Mouse (Mus musculus): ENCODE measurements at regions not wholly inside any gene's neighbourhood (a gene's known extent, or its start where the extent isn't known, plus 50 kb on each side); places are given as distances from the start of the nearest gene placed in this dataset.

GRCm38 (mm10) chr3:149370517-149371227, 380.3 kb upstream of the Adgrl2 start:
- Histone ChIP-seq H3K4me2 (no peak overlapping the region), H3K27ac (no peak overlapping the region), H3K9ac (no peak overlapping the region), H3K4me3 (replicated peaks) (no peak overlapping the region), H3K9me3 (replicated peaks) (no peaks in the 10 kb centered on the region), H3K36me3 (no peaks in the 10 kb centered on the region), H3K27me3 (no peaks in the 10 kb centered on the region), H3K4me1 (peaks cover 3% of the 10 kb centered on the region; the same call in 1 of the 2 replicates)
- ATAC-seq (replicated peaks; ENCODE audit: low FRiP score), result no peak
- WGBS, result 85% methylated on average over 6 of the region's 6 CpGs

- Histone ChIP-seq H3K4me3 (replicated peaks) (no peak overlapping the region), H3K9me3 (replicated peaks) (no peaks in the 10 kb centered on the region), H3K27ac (no peak overlapping the region), H3K36me3 (no peaks in the 10 kb centered on the region), H3K4me1 (peaks cover 3% of the 10 kb centered on the region; the same call in 1 of the 2 replicates), H3K4me2 (no peak overlapping the region), H3K27me3 (no peaks in the 10 kb centered on the region), H3K9ac (no peak overlapping the region)
- 45% methylated on average over 3 of the region's 3 CpGs for WGBS
- ATAC-seq (replicated peaks; ENCODE audit: low FRiP score), result peak; percentile 76
Measured at GRCm38 (mm10) chr3:149367888-149368287, 377.5 kb upstream of the Adgrl2 start.

DNA sequence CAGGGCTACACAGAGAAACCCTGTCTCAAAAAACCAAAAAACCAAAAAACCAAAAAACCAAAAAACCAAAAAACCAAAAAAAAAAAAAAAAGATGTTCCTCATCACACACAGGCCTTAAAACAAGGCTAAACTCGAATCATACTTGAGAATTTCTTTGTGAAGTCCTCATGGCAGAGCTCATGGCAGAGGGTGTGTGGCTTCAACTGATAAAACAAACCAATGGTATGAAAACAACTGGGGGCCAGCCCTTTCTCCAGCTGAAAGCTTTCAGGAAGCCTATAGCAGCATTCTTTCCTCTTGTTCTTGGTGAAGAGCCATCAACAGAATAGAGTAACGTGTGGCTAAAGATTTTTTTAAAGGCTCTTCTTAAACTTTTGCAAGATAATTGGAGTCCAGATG, 369.8 kb upstream of the Adgrl2 start:
- Histone ChIP-seq H3K36me3 (no peaks in the 10 kb centered on the region), H3K27me3 (no peaks in the 10 kb centered on the region), H3K4me1 (peaks cover 16% of the 10 kb centered on the region), H3K9me3 (replicated peaks) (no peaks in the 10 kb centered on the region), H3K27ac (no peak overlapping the region), H3K4me3 (replicated peaks) (no peak overlapping the region), H3K4me2 (no peak overlapping the region), H3K9ac (no peak overlapping the region)
- ATAC-seq (replicated peaks; ENCODE audit: low FRiP score), result no peak
- 68% methylated on average over 2 of the region's 2 CpGs for WGBS

DNA sequence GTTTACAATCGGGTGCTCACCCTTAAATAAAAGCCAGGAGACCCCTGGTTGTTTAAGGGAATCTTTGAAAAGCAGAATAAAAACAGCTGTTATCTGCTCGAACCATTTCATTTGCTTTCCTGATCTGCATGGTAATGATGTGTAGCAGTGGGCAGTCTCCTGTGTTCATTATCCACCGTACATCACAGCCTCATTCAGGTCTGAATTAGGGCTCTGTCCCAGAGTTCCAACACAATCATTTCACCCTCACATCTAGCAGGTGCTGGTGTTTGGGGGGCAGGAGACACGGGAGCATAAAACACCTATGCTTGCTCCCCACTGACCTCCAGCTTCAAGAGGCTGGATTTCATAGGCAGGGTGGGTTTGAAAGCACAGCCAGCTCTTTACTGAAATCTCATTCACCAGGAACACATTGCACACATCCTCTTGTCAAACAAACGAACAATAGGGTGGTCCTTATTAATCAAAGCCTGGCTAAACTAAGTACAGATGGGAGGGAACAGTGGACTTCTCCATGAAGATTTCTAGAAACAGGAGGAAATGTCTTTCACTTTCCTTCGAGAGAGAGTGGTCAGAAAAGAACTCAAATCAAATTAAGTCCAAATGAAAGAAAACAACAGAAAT, 368.3 kb upstream of the Adgrl2 start:
- 28% methylated on average over 6 of the region's 6 CpGs for WGBS
- Histone ChIP-seq H3K4me2 (peak overlapping the region; percentile 23; the same call in 1 of the 2 replicates), H3K27me3 (no peaks in the 10 kb centered on the region), H3K4me3 (replicated peaks) (no peak overlapping the region), H3K27ac (peak overlapping the region; percentile 18; the same call in 1 of the 2 replicates), H3K36me3 (no peaks in the 10 kb centered on the region), H3K9me3 (replicated peaks) (no peaks in the 10 kb centered on the region), H3K4me1 (peaks cover 16% of the 10 kb centered on the region), H3K9ac (no peak overlapping the region)
- no peak for ATAC-seq (replicated peaks; ENCODE audit: low FRiP score)

DNA sequence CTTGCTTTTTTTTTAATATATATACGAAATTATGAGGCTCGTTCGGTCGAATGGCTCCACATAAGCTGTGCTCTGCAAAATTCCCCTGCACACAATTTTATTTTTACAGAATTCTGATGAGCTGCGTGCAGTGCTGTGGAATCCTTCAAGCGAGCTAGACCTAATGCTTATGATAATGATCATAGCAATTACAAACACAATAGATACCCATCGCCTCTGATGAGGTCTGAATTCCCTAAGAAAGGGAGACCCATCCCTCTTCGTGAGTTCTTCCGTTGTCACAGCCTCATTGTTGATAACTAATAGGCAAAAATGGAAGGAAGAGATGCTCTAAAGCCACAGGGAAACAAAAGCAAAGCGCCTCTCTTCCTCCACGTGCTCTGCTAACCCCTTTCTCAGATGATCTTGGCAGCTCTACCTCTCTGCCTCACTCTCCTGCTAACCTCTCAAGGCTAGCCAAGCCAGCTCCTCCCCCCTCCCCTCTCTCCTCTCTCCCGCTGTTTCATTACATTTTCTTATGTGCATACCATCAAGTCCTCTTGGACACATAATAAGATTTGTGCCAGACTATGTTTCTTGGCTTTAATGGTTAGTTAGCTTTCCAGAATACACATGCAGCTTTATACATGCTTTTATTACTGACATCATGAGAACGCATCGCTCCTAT, 367.7 kb upstream of the Adgrl2 start:
- Histone ChIP-seq H3K27ac (0 out of 2 replicates have a peak overlapping the region, but pooled peaks have one; percentile 18), H3K36me3 (no peaks in the 10 kb centered on the region), H3K9ac (no peak overlapping the region), H3K27me3 (no peaks in the 10 kb centered on the region), H3K9me3 (replicated peaks) (no peaks in the 10 kb centered on the region), H3K4me3 (replicated peaks) (no peak overlapping the region), H3K4me1 (peaks cover 16% of the 10 kb centered on the region), H3K4me2 (peak overlapping the region; percentile 23; the same call in 1 of the 2 replicates)
- WGBS, result 48% methylated on average over 14 of the region's 14 CpGs
- no peak for ATAC-seq (replicated peaks; ENCODE audit: low FRiP score)

- no peak overlapping the region for H3K4me3 ChIP-seq (replicated peaks)
- no peaks in the 10 kb centered on the region for H3K27me3 ChIP-seq
- H3K9me3 ChIP-seq (replicated peaks), result no peaks in the 10 kb centered on the region
- peaks cover 16% of the 10 kb centered on the region for H3K4me1 ChIP-seq
- no peak for ATAC-seq (replicated peaks; ENCODE audit: low FRiP score)
- WGBS, result 55% methylated on average over 2 of the region's 2 CpGs
- H3K27ac ChIP-seq, result no peak overlapping the region
- no peaks in the 10 kb centered on the region for H3K36me3 ChIP-seq
- H3K4me2 ChIP-seq, result no peak overlapping the region
- no peak overlapping the region for H3K9ac ChIP-seq
Measured at GRCm38 (mm10) chr3:149357121-149357520, 366.8 kb upstream of the Adgrl2 start.

DNA sequence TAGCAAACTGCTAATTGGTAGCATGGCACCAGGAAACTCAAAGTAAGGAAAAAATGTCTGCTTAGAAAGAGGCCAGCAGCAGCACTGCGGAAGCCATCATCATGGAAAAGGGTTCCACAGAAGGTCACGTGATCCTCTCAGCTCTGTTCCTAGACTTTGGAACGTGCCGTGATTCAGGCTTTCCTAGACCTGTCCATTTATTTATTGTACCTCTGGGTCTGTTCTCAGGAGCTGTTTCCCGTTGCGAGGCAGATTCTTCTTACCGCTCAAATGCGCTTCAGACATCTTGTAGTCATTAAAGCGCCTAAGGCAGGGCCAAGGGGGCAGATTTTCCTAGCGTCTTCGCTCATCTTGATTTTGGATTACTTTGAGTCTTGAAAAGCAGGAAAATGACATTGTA, 365.0 kb upstream of the Adgrl2 start:
- H3K9me3 ChIP-seq (replicated peaks), result no peaks in the 10 kb centered on the region
- H3K27me3 ChIP-seq, result no peaks in the 10 kb centered on the region
- H3K36me3 ChIP-seq, result no peaks in the 10 kb centered on the region
- no peak overlapping the region for H3K4me3 ChIP-seq (replicated peaks)
- no peak overlapping the region for H3K9ac ChIP-seq
- 91% methylated on average over 11 of the region's 11 CpGs for WGBS
- no peak overlapping the region for H3K27ac ChIP-seq
- H3K4me2 ChIP-seq, result no peak overlapping the region
- H3K4me1 ChIP-seq, result peaks cover 16% of the 10 kb centered on the region
- ATAC-seq (replicated peaks; ENCODE audit: low FRiP score), result no peak

GRCm38 (mm10) chr3:149353958-149354357, 363.6 kb upstream of the Adgrl2 start:
- 91% methylated on average over 5 of the region's 5 CpGs for WGBS
- H3K4me3 ChIP-seq (replicated peaks), result no peak overlapping the region
- H3K36me3 ChIP-seq, result no peaks in the 10 kb centered on the region
- H3K4me2 ChIP-seq, result no peak overlapping the region
- H3K27ac ChIP-seq, result no peak overlapping the region
- no peak for ATAC-seq (replicated peaks; ENCODE audit: low FRiP score)
- H3K4me1 ChIP-seq, result peaks cover 21% of the 10 kb centered on the region
- H3K9me3 ChIP-seq (replicated peaks), result no peaks in the 10 kb centered on the region
- no peaks in the 10 kb centered on the region for H3K27me3 ChIP-seq
- H3K9ac ChIP-seq, result no peak overlapping the region

DNA sequence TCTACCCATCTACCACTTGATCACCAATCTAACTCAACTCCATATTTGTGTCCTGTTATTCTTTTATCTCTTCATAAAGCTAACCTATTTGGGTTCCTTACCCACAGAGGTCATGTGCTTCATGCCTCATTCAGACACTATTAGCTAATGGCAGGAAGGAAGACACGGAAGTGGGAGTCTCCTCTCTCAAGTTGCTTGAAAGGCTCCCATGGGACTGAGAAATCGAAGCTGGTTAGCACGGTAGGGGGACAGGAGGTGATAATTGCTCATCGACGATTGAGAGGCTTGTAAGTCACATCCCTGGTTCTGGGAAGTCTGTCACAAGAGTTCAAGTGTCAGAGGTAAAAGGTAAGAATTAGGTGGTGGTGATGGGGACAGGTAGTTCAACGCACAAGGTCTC, 362.2 kb upstream of the Adgrl2 start:
- H3K27me3 ChIP-seq, result no peaks in the 10 kb centered on the region
- H3K4me3 ChIP-seq (replicated peaks), result no peak overlapping the region
- 44% methylated on average over 6 of the region's 6 CpGs for WGBS
- H3K27ac ChIP-seq, result no peak overlapping the region
- H3K4me2 ChIP-seq, result no peak overlapping the region
- H3K9ac ChIP-seq, result no peak overlapping the region
- no peaks in the 10 kb centered on the region for H3K9me3 ChIP-seq (replicated peaks)
- ATAC-seq (replicated peaks; ENCODE audit: low FRiP score), result no peak
- H3K4me1 ChIP-seq, result peaks cover 12% of the 10 kb centered on the region; the same call in 1 of the 2 replicates
- H3K36me3 ChIP-seq, result no peaks in the 10 kb centered on the region

DNA sequence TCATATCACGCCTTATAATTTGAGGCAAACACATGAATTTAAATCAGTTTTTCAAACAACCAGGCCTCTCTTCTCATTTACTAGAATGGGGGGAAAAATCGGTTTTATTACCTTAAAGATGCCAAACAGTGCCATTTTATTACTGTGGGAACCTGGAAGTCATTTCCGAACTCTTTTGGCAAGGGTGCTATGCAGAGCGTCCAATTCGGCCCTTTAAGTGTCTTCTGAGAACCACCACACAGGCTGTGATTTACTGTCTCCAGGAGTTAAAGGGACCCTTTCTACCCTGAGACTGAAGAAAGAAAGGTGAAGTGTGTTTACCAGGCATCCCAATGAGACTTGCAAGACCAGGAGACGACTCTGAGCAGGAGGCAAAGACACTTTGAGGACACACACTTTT, 359.4 kb upstream of the Adgrl2 start:
- 30% methylated on average over 6 of the region's 6 CpGs for WGBS
- H3K9me3 ChIP-seq (replicated peaks), result no peaks in the 10 kb centered on the region
- no peak for ATAC-seq (replicated peaks; ENCODE audit: low FRiP score)

DNA sequence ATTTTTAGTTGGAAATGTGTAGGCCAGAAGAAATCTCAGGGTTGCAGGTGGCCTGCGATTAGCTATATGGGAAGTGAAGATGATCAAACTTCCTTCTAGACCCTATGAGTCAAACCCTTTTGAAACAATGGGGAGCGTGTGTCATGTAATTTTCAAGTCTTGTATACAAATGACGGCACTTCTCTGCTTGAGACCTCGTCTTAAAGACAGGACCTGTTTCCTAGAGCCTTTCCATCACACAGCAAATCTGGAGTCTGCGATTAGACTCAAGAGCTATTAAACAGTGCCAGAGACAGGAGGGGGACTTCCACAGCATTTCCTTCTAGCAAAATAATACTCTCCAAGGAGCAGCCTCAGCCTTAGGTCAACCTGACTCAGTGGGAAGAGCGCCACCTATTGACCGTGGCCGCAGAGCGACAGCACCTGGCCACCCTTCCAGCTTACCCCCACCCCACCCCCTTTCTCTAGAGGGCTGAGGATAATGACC, 358.9 kb upstream of the Adgrl2 start:
- Histone ChIP-seq H3K27me3 (no peaks in the 10 kb centered on the region), H3K36me3 (no peaks in the 10 kb centered on the region), H3K9ac (no peak overlapping the region), H3K4me2 (no peak overlapping the region), H3K4me1 (0 out of 2 replicates have a peak, but pooled peaks cover 6% of the 10 kb centered on the region), H3K9me3 (replicated peaks) (no peaks in the 10 kb centered on the region), H3K27ac (0 out of 2 replicates have a peak overlapping the region, but pooled peaks have one; percentile 27), H3K4me3 (replicated peaks) (no peak overlapping the region)
- WGBS, result 39% methylated on average over 9 of the region's 9 CpGs
- ATAC-seq (replicated peaks; ENCODE audit: low FRiP score), result peak; percentile 86

More for the DNA sequence above, 359.4 kb upstream of the Adgrl2 start:
- Histone ChIP-seq H3K4me2 (no peak overlapping the region), H3K36me3 (no peaks in the 10 kb centered on the region), H3K27ac (no peak overlapping the region), H3K9ac (no peak overlapping the region), H3K4me3 (replicated peaks) (no peak overlapping the region), H3K27me3 (no peaks in the 10 kb centered on the region), H3K4me1 (0 out of 2 replicates have a peak, but pooled peaks cover 6% of the 10 kb centered on the region)

DNA sequence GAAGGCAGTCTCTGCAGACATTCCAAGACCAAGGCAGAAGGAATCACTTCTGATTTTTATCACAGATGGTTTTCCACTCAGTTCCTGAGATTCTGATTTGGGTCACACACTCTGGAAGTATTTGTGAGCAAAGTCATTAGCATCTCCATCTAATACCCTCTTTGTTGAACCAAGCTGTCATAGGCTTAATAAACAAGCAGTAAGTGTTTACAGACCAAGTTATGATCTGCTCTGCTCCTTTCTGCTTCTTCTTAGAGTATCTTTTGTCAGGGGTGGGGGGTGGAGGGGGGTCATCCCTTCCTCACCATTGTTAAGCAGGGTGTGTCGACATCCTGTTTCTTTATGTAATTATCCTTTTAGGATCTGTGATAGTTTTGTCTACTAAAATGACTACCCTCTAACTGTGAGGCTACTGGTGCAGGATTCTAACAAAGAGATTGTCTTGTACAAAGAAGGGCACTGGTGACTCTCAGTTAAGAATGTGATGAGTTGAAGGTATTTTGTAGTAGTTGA, 358.2 kb upstream of the Adgrl2 start:
- 58% methylated on average over 1 of the region's 1 CpGs for WGBS
- H3K9me3 ChIP-seq (replicated peaks), result no peaks in the 10 kb centered on the region
- H3K4me3 ChIP-seq (replicated peaks), result no peak overlapping the region
- 0 out of 2 replicates have a peak, but pooled peaks cover 6% of the 10 kb centered on the region for H3K4me1 ChIP-seq
- ATAC-seq (replicated peaks; ENCODE audit: low FRiP score), result no peak
- no peaks in the 10 kb centered on the region for H3K36me3 ChIP-seq
- no peak overlapping the region for H3K9ac ChIP-seq
- H3K27ac ChIP-seq, result 0 out of 2 replicates have a peak overlapping the region, but pooled peaks have one; percentile 38
- H3K27me3 ChIP-seq, result no peaks in the 10 kb centered on the region
- H3K4me2 ChIP-seq, result no peak overlapping the region

Data from kidney, embryonic 15.5 days (tissue).